Mouse (Mus musculus): ENCODE measurements around the gene Togaram2.

Togaram2 gene

DNA sequence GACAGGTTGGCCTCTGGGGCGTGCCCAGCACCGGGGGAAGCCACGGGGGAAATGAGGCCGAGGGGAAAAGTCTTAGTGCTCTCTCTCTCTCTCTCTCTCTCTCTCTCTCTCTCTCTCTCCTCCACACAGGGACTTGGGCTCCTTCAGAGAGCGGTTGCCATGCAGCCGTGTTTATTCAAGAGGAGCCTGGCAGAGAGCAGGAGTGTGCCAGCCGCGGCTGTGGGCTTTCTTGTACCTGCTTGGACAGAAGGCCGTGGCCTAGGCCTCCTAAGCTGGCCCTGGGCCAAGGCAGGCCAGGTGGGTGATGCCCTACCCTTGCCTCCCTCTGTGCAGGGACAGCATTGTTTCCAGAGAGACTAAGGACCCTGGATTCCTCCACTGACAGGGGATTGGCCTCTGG, at the start of gene Togaram2:
Togaram2 (plus strand) TSS at position 170 of the 400 bp plus-strand sequence.
- no peak for DNase-seq

DNA sequence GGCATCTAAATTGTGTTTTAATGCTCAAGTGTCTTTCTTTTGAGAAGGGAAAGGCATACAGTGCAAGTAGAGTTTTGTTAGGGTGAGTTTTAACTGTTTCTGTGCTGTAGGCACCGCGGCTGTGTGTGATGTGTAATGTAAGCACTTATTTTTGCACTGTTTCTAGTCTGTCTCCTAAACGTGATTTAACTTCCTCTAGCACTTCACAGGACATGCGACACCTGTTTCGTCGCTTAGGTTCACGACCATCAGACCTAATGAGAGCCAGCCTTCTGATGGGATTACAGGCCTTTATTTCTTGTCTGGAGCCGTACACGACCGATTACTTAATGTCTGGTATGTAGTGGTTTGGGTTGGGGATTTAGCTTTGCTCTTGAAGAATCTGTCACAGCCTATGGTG, 41.3 kb upstream of the Togaram2 start:
- DNase-seq, result no peak

DNA sequence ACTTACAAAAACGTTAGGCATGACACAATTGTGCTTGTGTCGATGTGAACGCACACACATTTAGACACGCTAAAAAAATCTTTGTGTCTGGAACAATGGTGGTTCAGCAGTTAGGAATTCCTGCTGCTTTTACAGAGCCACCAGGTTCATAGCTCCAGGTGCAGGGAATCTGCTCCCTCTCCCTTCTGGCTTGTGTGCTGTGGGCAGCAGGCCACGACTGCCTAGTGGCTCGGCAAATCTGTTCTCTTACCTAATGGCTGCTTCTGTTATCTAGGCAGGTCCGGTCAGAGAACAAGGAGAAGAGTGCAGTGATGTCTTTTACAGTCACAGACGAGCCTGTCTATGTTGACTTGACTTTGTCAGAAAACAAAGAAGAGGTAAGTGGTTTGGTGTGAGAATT, 39.7 kb upstream of the Togaram2 start:
- no peak for DNase-seq

DNA sequence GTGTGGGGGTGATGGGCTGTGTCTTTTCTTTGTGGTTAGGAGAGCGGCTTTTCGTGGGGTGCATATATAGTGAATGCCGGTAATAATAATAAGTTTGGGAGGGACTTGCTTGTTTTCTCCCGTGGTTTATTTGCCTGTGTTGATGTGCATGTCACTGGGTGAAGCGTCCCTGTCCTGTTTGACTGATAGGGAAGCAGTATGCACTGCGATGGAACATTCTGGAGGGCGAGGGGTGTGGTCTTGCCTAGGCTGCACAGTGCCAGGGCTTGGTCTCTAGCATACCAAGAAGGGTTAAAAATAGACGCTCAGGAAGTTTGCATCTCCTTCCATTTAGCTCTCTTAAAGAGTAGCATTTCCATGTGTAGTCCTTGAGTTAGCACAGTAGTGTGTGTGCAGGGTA, 36.3 kb upstream of the Togaram2 start:
- DNase-seq, result no peak

DNA sequence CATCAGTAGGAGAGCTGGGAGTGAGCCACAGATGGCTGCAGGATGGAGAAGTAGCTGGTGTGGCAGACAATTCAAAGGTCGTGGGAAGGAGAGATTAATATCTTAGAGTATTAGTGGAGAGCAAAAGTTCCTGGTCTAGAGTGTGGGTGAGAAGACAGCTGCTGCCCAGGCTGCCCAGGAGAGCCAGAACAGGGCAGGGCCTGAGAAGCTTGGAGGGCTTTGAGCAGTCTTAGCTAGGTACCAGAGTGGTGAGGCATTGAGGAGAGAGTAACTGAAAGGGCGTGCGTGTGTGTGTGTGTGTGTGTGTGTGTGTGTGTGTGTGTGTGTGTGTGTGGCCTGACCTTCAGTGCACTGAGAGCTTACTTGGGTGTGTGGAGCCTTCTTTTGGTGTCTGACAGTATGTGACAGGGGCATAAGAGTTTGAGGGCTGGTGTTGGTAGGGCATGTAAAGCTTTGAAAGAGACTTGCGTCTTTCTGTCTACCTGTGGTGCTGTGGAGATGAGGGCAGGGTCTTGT, 35.3 kb upstream of the Togaram2 start:
- DNase-seq, result no peak

DNA sequence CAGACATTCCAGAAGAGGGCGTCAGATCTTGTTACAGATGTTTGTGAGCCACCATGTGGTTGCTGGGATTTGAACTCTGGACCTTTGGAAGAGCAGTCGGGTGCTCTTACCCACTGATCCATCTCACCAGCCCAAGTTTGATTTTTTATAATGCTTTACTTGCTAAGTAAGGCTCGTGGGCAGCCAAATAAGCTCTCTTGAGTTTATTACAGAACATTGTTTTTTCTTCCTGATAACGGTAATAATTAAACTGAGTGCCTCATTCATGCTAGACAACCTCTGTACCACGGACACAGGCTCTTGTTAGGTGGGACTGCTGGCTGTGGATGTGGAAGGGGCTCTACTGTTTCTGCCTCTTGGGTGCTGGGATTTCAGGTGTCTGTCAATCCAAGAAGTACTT, 34.0 kb upstream of the Togaram2 start:
- peak; percentile 67 for DNase-seq

DNA sequence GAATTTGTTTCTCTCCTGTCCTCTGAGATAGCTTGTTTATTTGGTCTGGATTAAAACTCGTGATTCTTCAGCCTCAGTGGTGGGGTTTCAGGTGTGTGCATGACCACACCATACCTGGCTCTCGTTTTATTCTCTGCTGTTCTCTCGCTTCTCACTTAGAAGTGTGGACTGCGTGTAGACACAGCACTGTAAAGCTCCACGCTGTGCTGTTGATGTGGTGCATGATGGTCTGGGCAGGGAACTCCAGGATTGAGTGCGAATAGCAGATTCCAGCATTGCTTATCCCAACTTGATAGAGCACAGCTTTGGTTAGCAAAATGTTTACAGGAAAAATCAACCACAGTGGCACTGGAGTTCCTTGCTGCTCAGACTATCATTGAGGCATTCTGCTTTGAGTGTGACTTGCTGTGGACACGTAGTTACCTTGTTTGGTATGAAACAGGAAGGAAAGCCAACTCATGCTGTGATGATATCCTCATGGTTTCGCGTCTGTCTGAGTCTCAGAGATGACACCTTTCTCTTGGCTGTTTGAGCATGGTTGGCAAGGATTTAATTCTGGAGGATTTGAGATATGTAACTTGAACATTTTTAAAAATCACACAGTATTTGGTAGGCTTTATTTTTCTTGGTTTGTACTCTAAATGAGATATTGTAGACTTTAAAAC, 32.5 kb upstream of the Togaram2 start:
- no peak for DNase-seq

DNA sequence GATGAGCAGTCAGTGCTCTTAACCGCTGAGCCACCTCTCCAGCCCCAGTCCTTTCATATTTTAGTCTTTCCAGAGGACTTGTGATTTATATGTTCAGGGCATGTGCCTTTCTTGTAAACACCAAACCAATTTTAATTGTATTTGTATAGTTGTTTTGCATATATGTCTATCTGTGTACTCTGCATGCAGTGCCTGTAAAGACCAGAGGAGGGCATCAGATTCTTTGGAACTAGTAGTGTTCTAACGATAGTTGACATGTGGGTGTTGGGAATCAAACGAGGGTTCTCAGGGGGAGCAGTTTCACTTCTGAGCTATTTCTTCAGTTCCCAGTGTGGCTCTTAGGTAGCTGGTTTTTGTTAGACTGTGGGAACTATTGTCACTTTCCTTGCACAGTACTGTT, 30.9 kb upstream of the Togaram2 start:
- no peak for DNase-seq

DNA sequence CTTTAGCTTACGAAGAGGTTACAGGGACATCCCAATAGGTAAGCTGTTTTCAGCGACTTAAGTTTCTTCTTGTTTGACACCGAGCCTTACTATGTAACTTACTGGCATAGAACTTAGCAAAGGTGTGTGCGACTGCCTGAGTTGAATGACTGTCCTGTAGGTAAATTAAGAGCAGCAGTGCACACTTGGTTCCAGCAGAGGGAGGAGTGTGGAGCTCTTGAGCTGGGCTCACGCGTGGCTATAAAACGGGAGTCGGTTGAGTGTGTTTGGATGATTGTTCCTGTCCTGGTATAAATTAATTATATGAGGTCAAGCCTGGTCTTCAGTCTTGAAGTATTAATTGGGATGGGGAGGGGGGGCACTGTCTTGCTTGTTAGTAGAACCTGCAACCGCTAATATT, 23.1 kb upstream of the Togaram2 start:
- DNase-seq, result no peak

DNA sequence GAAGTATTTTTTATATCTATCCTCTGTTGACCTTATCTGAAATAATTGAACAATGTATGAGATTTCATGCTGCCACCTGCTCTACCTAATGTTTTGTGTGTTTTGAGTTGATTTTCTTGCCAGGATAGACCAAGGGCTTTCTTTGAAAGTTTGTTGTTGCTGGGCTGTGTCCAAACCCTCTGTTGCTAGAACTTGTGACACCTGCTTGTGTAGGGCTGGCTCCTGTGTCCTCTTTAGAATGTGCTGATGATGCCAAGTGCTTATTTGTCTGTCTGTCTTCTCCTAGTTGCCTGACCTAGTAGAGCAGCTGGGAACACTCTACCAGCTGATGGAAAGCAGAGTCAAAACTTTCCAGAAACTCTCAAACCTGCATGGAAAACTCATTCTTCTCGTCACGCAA, 20.6 kb upstream of the Togaram2 start:
- no peak for DNase-seq

DNA sequence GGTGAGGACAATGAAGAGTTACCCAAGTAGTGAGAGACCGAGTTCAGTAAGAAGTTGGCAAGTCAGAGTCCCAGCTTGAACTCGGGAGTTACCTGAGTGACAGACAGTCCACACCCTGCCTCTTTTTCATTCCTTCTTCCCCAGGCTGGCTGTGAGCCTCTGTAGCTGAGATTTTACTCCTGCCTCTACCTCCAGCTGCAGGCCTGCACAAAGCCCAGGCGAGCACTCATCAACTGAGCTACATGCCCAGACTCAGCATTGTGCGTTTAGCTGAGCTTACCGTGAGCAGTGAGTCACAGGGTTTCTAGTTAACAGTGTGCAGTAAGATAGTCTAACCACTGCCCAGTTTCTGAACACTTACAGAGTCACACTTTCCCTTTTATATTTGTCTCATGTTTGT, 20.1 kb upstream of the Togaram2 start:
- DNase-seq, result no peak

DNA sequence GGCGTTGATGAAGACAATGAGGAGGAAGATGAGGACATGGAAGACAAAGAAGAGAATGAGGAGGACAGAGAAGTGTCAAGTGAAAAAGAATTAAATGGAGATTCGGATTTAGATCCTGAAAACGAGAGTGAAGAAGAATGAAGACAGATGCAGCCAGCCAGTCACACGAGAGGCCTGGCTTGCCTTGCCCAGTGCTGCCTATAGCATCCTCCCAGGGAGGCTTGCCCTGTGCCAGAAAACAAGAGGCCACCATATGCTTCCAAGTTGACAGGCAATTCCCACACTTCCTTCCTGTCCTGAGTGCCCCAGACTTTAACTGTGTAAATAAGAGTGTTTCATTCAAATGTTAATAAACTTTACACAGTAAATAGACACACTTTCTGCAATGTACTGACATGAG, 15.5 kb upstream of the Togaram2 start:
- no peak for DNase-seq

DNA sequence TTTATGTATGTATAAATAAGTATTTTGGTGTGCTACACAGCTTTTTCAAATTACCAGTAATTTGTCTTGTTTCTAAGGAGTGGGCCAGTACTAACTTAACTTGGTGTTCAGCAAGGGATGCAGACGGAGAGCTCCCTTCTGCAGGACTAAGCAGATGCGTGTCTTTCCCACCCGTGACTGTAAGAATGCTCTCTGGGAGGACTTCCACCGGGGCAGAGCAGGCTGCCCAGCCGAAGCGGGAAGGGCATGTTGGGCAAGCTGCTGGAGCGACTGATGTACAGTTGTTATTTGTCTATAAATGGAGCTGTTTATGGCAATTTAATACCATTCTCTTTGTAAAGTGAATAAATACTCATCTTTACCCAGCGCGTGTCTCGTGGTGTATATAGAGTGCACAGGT, 14.4 kb upstream of the Togaram2 start:
- no peak for DNase-seq

DNA sequence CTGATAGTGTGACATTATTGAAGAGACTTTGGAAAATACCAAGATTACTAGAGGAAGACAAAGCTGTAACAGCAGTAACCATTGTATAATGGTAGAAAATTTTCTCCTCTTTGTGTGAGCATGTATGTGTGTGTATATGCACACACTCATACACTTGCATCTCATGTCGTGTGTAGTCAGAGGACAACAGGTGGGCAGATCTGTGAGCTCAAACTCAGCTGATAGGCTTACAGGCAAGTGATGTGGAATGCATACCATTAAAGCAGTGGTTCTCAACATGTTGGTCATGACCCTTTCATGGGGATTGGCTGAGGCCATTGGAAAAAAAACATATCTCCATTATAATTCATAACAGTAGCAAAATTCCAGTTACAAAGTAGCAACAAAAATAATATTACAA, 12.7 kb upstream of the Togaram2 start:
- DNase-seq, result no peak

DNA sequence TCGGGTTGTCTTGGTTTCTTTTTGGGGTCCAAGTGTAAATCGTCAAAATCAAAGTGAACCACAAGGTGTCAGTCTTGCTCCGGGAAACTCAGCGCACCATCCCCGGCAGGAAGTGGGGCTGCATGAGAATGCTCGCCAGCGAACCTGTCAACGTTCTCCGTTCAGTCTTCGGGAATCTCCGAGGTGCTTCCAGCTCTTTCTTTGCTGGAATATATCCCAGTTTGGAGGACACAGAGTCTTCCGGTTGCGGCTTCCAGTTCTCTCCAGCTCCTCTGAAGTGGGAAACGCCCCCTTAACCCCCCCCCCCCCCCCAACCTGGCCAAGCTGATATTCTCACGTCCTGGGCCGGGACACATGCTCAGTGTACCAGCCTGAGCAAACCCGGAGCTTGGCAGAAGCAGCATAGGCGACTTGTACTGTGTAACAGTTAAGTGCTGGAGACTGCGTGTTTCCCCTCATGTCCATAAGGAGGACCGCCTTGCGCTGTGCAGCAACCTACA, 10.3 kb upstream of the Togaram2 start:
- DNase-seq, result peak; percentile 77

DNA sequence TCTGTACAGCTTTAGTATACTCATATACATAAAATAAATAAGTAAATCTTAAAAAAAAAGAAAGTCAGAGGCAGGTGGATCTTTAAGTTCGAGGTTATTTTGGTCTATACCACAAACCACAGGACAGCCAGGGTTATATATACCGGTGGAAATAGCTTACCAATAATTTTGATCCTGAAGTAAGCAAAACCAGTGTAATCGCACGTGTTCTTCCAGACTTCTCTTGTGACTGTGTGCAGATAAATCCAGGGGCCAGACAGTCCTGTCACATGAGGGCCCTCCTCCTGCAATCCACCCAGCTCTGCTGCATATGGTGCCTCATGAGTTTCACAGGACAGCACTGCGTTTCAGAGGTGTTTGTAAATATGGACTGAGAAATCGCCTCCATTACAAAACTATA, 9.6 kb upstream of the Togaram2 start:
- no peak for DNase-seq

DNA sequence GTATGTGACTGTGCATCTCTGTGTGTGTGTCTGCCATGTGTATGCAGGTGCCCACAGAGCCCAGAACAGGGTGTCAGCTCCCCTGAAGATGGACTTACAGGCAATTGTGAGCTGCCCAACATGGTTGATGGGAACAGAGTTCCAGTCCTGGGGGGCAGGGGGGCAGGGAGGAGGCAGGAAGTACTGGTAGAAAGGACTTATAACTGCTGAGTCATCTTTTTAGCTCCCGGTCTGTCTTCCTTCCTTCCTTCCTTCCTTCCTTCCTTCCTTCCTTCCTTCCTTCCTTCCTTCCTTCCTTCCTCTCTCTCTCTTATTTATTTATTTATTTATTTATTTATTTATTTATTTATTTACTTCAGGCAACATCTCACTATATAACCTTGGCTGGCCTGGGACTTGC, 8.9 kb upstream of the Togaram2 start:
- no peak for DNase-seq

DNA sequence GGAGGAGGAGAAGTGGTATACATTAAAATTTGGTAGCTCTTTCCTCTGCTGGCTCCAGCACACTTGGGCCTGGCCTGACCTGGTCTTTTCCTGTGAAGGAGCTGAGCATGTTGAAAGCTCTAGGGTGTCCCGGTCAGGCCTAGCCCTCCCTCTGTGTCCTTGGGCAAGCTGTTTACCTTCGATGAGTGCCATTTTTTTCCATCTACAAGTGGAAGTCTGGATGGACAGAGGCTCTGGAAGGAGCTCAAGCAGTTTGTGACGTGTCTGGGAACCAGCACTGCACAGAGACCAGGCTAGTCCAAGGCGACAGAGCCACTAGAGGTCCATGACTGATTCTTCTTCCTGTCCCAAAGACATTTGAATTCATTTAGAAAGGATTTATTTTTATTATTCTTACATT, 7.9 kb upstream of the Togaram2 start:
- no peak for DNase-seq

DNA sequence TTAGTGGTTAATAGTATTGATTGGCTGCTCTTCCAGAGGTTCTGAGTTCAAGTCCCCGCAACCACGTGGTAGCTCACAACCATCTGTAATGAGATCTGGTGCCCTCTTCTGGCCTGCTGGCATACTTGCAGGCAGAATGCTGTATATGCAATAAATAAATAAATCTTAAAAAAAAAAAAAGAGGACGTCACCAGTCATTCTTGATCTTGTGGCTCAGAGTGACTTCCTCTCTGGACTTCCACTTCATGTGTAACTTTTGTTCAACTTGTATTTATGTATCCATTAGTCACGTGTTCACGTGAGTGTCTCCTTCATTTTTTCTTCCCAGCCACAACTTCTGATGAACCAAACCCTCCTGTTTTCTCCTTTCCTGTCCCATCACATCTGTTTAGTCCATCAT, 3.5 kb upstream of the Togaram2 start:
- DNase-seq, result no peak

DNA sequence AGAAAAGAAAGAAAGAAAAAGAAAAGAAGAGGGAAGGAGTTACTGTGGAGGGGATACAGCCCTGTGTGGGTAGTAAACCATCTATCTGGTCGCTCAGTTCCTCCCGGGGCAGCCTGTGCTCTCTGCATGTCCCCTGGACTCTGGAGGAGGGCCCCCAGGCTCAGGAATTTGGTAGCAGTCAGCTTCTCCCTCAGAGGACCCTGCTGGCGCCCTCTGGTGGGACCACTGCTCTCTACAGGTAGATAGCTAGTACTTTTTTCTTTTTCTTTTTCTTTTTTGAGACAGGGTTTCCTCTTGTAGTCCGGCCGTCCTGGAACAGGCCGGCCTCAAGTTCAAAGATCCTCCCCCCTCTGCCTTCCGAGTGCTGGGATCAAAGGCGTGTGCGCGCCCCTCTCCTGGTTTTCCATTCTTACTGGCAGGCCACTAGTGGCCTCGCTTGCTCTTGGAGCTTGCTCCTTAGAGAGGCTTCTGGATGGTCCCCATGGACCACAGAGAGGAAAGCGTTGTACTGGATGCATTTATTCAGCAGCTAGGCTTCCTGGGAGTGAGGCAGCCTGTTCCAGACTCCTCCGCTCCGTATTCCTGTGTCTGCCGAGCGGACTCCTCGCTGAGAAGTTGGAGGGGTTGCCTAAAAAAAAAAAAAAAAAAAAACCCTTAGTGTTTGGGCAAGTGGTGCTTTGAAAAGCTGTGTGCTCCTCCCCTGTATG, 1.1 kb upstream of the Togaram2 start:
- peak; percentile 44 for DNase-seq

DNA sequence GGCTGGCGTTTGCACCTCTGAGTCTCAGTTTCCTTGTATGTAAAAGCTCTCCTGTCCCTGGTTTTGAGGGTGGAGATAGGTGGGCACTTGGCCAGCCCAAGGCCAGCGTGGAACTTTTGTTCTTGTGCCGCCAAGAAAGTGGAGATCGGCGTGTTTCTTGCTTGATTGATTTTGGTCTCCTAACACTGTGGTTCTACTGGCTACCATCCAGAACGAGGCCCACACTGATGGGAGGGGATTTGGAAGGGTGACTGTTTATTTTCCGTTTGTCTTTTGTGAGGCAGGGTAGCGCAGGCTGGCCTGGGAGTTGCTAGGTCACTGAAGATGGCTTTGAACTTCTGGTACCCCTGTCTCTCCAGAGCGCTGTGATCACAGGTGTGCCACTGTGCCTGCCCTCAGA, 875 bp downstream of the Togaram2 start:
- no peak for DNase-seq

DNA sequence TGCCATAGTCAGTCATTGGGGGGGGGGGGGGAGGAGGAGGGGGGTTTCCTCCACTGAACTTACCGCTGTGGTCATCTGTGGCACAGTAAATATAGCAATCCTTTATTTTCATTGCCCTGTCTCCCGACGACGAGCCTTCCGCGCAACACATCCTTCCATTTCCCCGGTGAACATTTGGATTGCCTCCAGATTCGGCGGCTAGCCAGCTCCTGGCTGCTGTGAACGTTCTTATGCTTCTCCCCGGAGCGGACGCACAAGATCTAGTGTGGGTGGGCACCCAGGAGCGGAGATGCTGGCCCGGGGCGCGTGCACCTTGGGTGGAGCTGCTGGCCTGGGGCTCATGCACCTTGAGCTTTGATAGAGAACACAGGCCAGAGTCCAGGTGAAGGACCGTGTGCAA, 1.8 kb downstream of the Togaram2 start:
- no peak for DNase-seq

DNA sequence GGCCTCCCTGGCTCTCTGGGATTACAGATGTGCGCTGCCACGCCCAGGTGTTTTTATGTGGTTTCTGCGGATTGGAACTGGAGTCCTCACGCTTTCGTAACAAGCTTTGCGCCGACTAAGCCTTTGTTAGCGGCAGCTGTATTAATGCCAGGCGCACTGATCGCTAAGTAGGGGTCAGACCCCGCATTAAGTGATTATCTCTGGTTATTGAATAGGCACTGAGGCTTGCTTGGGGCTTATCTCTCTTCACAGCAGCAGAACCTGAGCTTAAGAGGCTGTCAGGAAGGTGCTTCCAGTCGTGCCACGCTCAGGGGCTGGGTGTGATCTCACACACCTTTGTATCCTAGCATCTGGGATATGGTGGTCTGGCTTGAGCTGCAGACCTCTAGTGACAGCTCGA, 8.6 kb downstream of the Togaram2 start:
- no peak for DNase-seq

DNA sequence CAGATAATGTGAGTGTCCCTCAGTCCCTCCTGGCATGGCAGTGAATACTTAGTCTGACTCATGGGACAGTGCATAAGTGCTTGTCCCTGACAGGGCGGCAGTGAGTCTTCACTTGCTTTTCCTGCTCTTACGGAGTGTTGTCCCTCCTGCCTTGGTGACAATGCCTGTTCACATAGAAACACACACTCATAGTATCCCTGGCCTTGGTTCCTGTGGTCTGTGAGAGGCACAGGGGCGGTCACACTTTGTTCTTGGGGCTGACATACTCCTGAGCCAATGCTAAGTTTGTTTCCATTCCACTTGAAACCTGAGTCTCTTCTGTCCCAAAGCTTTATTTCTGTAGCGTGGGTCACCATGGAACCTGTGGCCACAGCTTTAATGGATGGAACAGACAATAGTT, 9.3 kb downstream of the Togaram2 start:
- no peak for DNase-seq

DNA sequence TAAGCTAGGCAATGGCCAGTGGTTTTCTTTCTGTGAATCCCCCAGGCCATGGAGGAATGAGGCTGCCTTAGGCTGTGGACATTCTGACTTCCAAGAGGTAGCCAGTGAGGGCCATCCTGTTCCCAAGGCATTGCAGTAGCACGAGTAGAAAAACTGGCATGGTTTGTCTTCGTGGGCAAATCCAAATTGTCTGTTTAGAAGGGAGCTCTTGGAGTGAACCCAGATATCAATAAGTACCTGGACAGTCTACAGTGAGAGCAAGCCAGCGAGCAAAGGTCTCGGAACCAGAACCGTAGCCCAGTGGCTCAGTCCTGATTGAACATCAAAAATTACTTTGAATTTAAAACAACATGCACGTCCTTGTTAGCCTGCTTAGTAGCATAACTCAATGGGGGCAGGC, 10.2 kb downstream of the Togaram2 start:
- no peak for DNase-seq
